Mouse (Mus musculus) hematopoietic stem cell, adult 5-6 weeks (primary cell): Measurements from ENCODE around the gene Ptpn11. TPM values are rescaled to one million over a fixed set of nuclear protein-coding genes. Genes with fewer than 3 reads are reported as not detected.

Experiments
- ATAC-seq, 2 experiments: fragments of 125-278 bp in 1 of 2; replicated peaks in 1 of 2; 2 replicates each; pipeline ENCODE4 v1.8.0; 2016 to 2017; ENCODE audit warnings: inconsistent platforms in 2 of 2, mild to moderate bottlenecking in 2 of 2, moderate number of reproducible peaks in 2 of 2, low read depth in 1 of 2, moderate TSS enrichment in 1 of 2; ENCODE audit not compliant: low FRiP score in 2 of 2, poor library complexity in 2 of 2, severe bottlenecking in 2 of 2, insufficient read depth in 1 of 2, low TSS enrichment in 1 of 2
- total RNA-seq: library from RNA; stranded (forward); fragments of 172-1452, 232-1000 nt; gene quantifications from 2 replicates; pipeline ENCODE4 v1.2.3, GENCODE M21; 2017

The Ptpn11 gene
- total RNA-seq, 1 experiment from 2014 or later: 56.0 TPM

- ATAC-seq: no peak
These were observed 109.4 kb downstream of the Ptpn11 start for GRCm38 (mm10) chr5:121081754-121082153.

Other genes with a start within 250 kb of the Ptpn11 start
- gene Rph3a, start 181.3 kb downstream of the Ptpn11 start, total RNA-seq: not detected in 2 replicates
- gene Rpl6, start 13.1 kb upstream of the Ptpn11 start, total RNA-seq: 1,377 and 1,391 TPM in 2 replicates
- 13.5 and 25.6 TPM in 2 replicates for gene Hectd4, start 28.8 kb upstream of the Ptpn11 start, total RNA-seq
- 50.9 and 62.7 TPM in 2 replicates for gene Trafd1, start 194.2 kb upstream of the Ptpn11 start, total RNA-seq
- 52.6 and 78.0 TPM in 2 replicates for gene Naa25, start 206.5 kb upstream of the Ptpn11 start, total RNA-seq